Mouse (Mus musculus): Measurements from ENCODE around the gene Oog1. TPM values are rescaled to one million over a fixed set of nuclear protein-coding genes. Genes with fewer than 3 reads are reported as not detected.

Gene Oog1
- polyA plus RNA-seq (2017; shearing (Covaris generic)), result not detected

GRCm38 (mm10) chr12:87602388-87602787, at the start of gene Oog1:
Oog1 (plus strand) TSS chr12:87602688.

DNA sequence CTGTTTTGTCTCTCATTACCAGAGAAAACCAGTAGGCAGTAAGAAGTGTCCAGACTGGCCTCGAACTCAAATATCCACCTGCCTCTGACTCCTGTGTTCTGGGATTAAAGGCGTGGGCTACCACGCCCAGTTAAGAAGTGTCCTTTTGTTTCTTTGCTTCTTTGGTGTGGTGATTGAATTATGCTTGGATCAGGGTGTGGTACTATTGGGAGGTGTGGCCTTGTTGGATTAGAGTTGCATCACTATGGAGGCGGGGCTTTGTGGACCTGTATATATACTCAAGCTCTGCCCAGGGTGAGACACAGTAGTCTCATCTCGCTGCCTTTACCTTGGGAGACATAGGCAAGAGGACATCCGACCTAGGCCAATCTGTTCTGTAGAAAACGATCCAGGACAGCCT, 16.1 kb downstream of the Oog1 start, which contains the start of gene Gm4027:
Gm4027 (plus strand) TSS at position 301 of the 400 bp plus-strand sequence.

DNA sequence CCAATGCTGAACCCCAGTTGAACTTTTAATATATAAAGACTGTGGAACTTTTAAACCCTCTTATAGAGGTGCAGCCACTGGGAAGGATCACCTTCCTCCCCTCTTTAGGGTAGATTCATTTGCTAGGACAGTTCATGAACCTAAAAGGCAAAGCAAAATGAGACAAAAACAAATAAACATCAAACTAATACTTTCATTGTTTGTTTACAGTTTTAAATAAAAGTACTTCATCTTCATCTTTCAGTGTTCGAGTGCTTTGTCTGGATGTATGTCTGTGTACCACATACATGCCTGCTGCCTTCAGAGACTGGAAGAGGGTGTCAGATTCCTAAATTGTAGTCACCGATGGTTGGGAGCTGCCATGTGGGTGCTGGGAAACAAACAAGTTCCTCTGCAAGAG, 42.0 kb downstream of the Oog1 start, which contains the start of gene Gm16381:
Gm16381 (minus strand) TSS at position 101 of the 400 bp plus-strand sequence.

Other genes starting within 250 kb of the Oog1 start
- gene Sptlc2, start 214.3 kb upstream of the Oog1 start, polyA plus RNA-seq (2017; shearing (Covaris generic)), result 133 TPM
- 78.4 TPM for gene Slirp, start 158.8 kb upstream of the Oog1 start, polyA plus RNA-seq (2017; shearing (Covaris generic))
- 84.3 TPM for gene Alkbh1, start 158.7 kb upstream of the Oog1 start, polyA plus RNA-seq (2017; shearing (Covaris generic))
- 215 TPM for gene Snw1, start 130.4 kb upstream of the Oog1 start, polyA plus RNA-seq (2017; shearing (Covaris generic))
- not detected for gene Gm5788, start 108.0 kb upstream of the Oog1 start, polyA plus RNA-seq (2017; shearing (Covaris generic))
- not detected for gene Gm8300, start 88.4 kb upstream of the Oog1 start, polyA plus RNA-seq (2017; shearing (Covaris generic))
- not detected for gene Gm4027, start 16.2 kb downstream of the Oog1 start, polyA plus RNA-seq (2017; shearing (Covaris generic))
- gene Gm16381, start 41.9 kb downstream of the Oog1 start, polyA plus RNA-seq (2017; shearing (Covaris generic)), result not detected
- not detected for gene Gm21319, start 173.1 kb downstream of the Oog1 start, polyA plus RNA-seq (2017; shearing (Covaris generic))
- gene Gm21936, start 192.8 kb downstream of the Oog1 start, polyA plus RNA-seq (2017; shearing (Covaris generic)), result not detected
- gene BB287469, start 213.9 kb downstream of the Oog1 start, polyA plus RNA-seq (2017; shearing (Covaris generic)), result not detected
- gene Gm2001, start 239.7 kb downstream of the Oog1 start, polyA plus RNA-seq (2017; shearing (Covaris generic)), result not detected